Mouse (Mus musculus) ES-E14 (cell line): ENCODE data around the gene Cngb1. TPM values are rescaled to one million over a fixed set of nuclear protein-coding genes. Genes with fewer than 3 reads are reported as not detected.

ENCODE experiments used
- DNase-seq: peaks from one replicate; pipeline ENCODE4 v3.0.0-alpha.2; 2013; ENCODE audit warnings: low read depth, low spot score
- H3K27ac ChIP-seq: 2 replicates; pipeline ENCODE4 v1.5.1; 2012; ENCODE audit warnings: low read depth, mild to moderate bottlenecking, low read length, moderate library complexity, mixed read lengths; ENCODE audit not compliant: poor library complexity, insufficient read depth, severe bottlenecking
- H3K36me3 ChIP-seq: 2 replicates; pipeline ENCODE4 v1.6.1; 2012; ENCODE audit warnings: mild to moderate bottlenecking, low read length, moderate library complexity, mixed read lengths; ENCODE audit not compliant: control insufficient read depth, poor library complexity, insufficient read depth, severe bottlenecking
- H3K4me1 ChIP-seq, 2 experiments: fragments of 150-350 bp in 1 of 2; sonication (generic) in 1 of 2; 2 replicates each; pipeline ENCODE4 v1.6.1; 2012; ENCODE audit warnings: low read length in 2 of 2, mild to moderate bottlenecking in 1 of 2, mixed read lengths in 1 of 2; ENCODE audit not compliant: control insufficient read depth in 2 of 2, insufficient read depth in 2 of 2, poor library complexity in 1 of 2
- H3K4me3 ChIP-seq, 2 experiments: fragments of 150-350 bp in 1 of 2; sonication (generic) in 1 of 2; 2 replicates each; pipeline ENCODE4 v1.5.1; 2012; ENCODE audit warnings: low read length in 2 of 2, low read depth in 1 of 2, mild to moderate bottlenecking in 1 of 2, mixed read lengths in 1 of 2; ENCODE audit not compliant: insufficient read depth in 1 of 2, poor library complexity in 1 of 2, severe bottlenecking in 1 of 2
- H3K9ac ChIP-seq: 2 replicates; pipeline ENCODE4 v1.6.1; 2012; ENCODE audit warnings: low read depth, mild to moderate bottlenecking, low read length, mixed read lengths; ENCODE audit not compliant: poor library complexity, insufficient read depth, severe bottlenecking
- H3K9me3 ChIP-seq: fragments of 150-350 bp; sonication (generic); 2 replicates; pipeline ENCODE4 v1.6.1; 2012; ENCODE audit warnings: low read depth, mild to moderate bottlenecking, low read length; ENCODE audit not compliant: control insufficient read depth, insufficient read depth
- CHD2 ChIP-seq: IDR thresholded peaks from 2 replicates; pipeline ENCODE4 v1.6.1; 2014; ENCODE audit warnings: mild to moderate bottlenecking, low read depth, low read length, inconsistent platforms
- HCFC1 ChIP-seq: IDR thresholded peaks from 2 replicates; pipeline ENCODE4 v1.6.1; 2012; ENCODE audit warnings: low read length, inconsistent platforms, borderline replicate concordance; ENCODE audit not compliant: insufficient read depth
- MAFK ChIP-seq: IDR thresholded peaks from 2 replicates; pipeline ENCODE4 v1.6.1; 2014; ENCODE audit warnings: mild to moderate bottlenecking, low read depth, low read length, inconsistent platforms; ENCODE audit not compliant: insufficient read depth
- ZC3H11A ChIP-seq: IDR thresholded peaks from 2 replicates; pipeline ENCODE4 v1.6.1; 2012; ENCODE audit warnings: low read depth, mild to moderate bottlenecking, inconsistent platforms, low read length, borderline replicate concordance
- ZNF384 ChIP-seq: IDR thresholded peaks from 2 replicates; pipeline ENCODE4 v1.6.1; 2012; ENCODE audit warnings: low read depth, low read length, inconsistent platforms
- in situ Hi-C, 2 experiments: fragments of 600-800 bp; cut with MboI; formaldehyde crosslinking; loops; one replicate each; pipeline ENCODE4 v1.15.1; 2025; ENCODE audit warnings: low sequenced_read_pairs in 2 of 2, inconsistent platforms in 1 of 2; ENCODE audit not compliant: unreplicated experiment in 2 of 2
- total RNA-seq: library from RNA; depleted of rRNA; stranded (reverse); fragments of 300-350 nt; gene quantifications from 2 replicates; pipeline ENCODE4 v1.2.3, GENCODE M21; 2012

Cngb1 gene
- total RNA-seq, 1 experiment = 1.5 TPM

DNA sequence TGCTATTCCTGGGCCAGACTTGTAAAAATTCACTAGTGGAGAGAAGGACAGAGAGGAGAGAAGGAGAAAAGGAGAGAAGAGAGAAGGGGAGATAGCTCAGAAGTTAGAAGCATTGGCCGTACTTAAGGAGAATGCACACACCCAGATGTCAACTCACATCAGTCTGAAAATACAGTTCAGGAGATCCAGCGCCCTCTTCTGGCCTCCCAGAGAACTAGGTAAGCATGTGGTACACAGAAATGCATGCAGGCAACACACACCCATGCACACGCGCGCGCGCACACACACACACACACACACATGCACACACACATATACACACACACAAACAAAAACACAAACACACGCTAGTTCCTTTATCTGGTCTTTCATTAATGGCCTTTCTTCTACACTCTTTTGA, 86.8 kb downstream of the Cngb1 start:
- Histone ChIP-seq H3K36me3 (no peaks in the 10 kb centered on the region), H3K4me3 (no peak overlapping the region), H3K9ac (no peak overlapping the region), H3K27ac (no peak overlapping the region), H3K9me3 (no peaks in the 10 kb centered on the region), H3K4me1 (0 out of 4 replicates have a peak, but pooled peaks cover 0 to 2% of the 10 kb centered on the region in 2 experiments)
- in situ Hi-C loops = loop anchor here in 1 of 2 experiments (25.0 kb wide), 1 partner anchor 107 kb away; no protein-coding TSS in a partner anchor
- TF ChIP-seq ZC3H11A (peak; percentile 50; the same call in 1 of the 2 replicates), MAFK (no peak)
- no peak for DNase-seq

DNA sequence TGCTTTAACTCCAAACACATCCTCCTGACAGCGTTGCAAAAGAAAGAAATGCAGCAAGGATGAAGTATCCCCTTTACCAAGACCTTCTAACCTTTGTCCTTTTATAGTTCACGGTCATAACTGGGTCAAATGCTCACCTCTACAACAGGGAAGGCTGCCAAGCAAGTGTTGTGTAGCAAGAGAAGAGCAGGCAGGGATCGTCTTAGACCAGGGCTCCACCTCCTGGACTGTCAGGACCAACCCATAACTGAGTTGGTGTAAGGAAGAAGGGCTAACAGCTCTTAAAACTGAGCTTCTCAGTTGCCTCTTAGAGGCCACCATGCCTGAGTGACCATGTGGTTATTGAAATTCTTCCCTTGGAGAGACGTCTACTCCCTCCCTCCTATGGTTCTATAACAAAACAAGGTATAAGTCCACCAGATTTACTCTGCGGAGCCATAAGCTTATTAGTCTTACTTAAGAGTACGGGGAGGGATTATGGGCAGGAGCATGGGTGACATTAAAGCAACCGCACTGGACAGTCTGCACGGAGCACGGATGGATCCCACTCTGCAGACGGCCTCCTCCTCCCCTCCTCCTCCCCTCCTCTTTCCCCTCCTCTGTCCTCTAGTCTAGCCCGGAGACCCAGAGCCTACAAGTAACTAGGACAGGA, 90.5 kb downstream of the Cngb1 start:
- DNase-seq = no peak
- no peak overlapping the region for H3K4me3 ChIP-seq
- H3K27ac ChIP-seq = no peak overlapping the region
- TF ChIP-seq MAFK = no peak
- H3K9ac ChIP-seq = no peak overlapping the region
- H3K4me1 ChIP-seq = no peaks in the 10 kb centered on the region
- in situ Hi-C loops = loop anchor here in 1 of 2 experiments (25.0 kb wide), 1 partner anchor 104 kb away; no protein-coding TSS in a partner anchor
- H3K9me3 ChIP-seq = no peaks in the 10 kb centered on the region
- no peaks in the 10 kb centered on the region for H3K36me3 ChIP-seq

DNA sequence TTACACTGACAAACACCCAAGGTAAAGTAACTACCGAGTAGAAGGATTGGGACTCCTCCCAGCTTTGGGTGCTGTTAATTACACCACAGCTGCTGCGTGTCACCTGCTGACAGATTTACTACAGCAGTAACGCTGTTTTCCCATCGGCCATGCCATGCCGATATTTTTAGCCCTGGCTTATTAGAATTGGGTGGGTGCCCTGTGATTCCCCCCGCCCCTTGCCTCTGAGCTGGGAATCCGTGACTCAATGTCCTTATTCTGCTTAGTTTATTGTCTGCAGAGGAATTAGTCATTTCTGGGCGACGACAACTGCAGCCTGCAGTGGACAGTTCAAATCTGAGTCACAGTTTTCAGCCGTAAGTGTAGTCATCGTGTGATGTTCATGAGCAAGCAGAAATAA, 96.5 kb downstream of the Cngb1 start:
- Histone ChIP-seq H3K27ac (no peak overlapping the region), H3K9me3 (no peaks in the 10 kb centered on the region), H3K9ac (no peak overlapping the region), H3K4me3 (peak overlapping the region; percentile 13 to 18; a peak in 1 of 4 replicates), H3K36me3 (no peaks in the 10 kb centered on the region), H3K4me1 (peaks cover 1 to 3% of the 10 kb centered on the region in 2 experiments; a peak in 3 of 4 replicates)
- DNase-seq = no peak
- in situ Hi-C loops = loop anchor here (10.0 to 25.0 kb wide), 2 partner anchors 98 to 265 kb away; no protein-coding TSS in a partner anchor
- TF ChIP-seq ZC3H11A = no peak
- no peak for TF ChIP-seq HCFC1
- no peak for TF ChIP-seq CHD2
- TF ChIP-seq MAFK = no peak
- TF ChIP-seq ZNF384 = no peak

DNA sequence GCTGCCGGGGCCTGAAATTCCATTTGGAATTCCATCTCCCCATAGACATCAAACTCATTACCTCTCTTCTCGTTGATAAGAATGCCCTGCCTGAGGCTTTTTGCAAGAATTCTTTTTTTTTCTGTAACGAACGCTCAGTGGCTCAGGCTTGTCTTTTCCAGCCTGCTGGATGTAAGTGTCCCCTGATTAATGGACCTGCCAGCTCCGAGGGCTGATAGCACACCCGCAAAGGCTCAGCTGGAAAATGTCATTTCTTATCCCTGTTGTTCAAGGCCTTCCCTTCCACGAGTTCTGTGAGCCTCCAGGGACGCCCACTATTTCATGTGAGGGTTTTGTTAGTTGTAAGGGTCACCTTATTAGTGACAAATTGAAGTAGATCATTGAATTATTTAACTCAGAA, 100.4 kb downstream of the Cngb1 start:
- Histone ChIP-seq H3K36me3 (no peaks in the 10 kb centered on the region), H3K27ac (no peak overlapping the region), H3K4me1 (peaks cover 1 to 3% of the 10 kb centered on the region in 2 experiments; a peak in 3 of 4 replicates), H3K9ac (no peak overlapping the region), H3K4me3 (no peak overlapping the region), H3K9me3 (no peaks in the 10 kb centered on the region)
- TF ChIP-seq ZC3H11A (no peak), CHD2 (no peak), HCFC1 (no peak), ZNF384 (no peak), MAFK (no peak)
- DNase-seq = no peak
- in situ Hi-C loops = loop anchor here (10.0 to 25.0 kb wide), 2 partner anchors 94 to 261 kb away; no protein-coding TSS in a partner anchor

DNA sequence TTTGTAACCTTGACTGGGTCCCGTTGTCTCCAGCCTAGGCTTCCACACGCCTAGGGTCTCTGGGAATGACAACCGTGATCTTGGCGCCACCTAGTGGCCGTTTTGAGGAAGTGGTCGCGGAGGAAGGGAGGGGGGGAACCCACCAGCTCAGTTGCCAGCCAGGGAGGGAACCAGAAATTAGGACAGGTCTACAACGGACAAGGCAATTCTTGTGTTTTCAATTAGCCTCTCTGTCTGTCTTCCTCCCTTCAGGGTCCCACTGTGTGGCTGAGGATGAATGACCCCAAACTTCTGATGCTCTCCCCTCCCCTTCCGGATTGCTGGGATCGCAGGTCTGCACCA, 102.4 kb downstream of the Cngb1 start:
- peak; percentile 76 for DNase-seq
- Histone ChIP-seq H3K36me3 (no peaks in the 10 kb centered on the region), H3K4me1 (peaks cover 4 to 6% of the 10 kb centered on the region in 2 experiments; a peak in 2 of 4 replicates), H3K27ac (no peak overlapping the region), H3K9me3 (no peaks in the 10 kb centered on the region), H3K4me3 (no peak overlapping the region), H3K9ac (no peak overlapping the region)
- TF ChIP-seq HCFC1 (no peak), ZC3H11A (peak; percentile 79; the same call in 1 of the 2 replicates), MAFK (no peak), CHD2 (no peak)
- in situ Hi-C loops = loop anchor here (10.0 to 25.0 kb wide), 2 partner anchors 92 to 259 kb away; no protein-coding TSS in a partner anchor
